Mouse (Mus musculus): ENCODE data around the gene Axin2.
A peak's percentile ranks its signal among the peaks of the same experiment; 100 is the strongest.

The Axin2 gene

DNA sequence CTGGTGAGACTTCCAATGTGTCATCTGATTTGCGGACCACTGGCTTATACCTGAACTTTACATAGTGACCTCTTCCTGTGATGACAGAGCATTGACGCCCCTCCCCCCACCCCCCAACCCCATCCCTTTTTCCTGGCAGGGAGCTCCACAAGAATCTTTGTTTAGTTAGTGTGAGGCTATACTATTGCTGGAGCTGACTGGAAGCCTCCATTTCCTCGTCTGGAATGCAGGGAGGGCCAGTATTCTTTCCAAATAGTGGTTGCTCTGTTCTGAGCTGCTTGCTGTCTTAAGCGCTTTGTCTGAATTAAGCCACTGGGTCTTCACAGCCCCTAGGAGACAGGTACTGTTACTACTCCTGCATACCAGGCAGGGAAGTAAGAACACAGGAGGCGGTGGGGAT is 53.7 kb downstream of the Axin2 start:
- no peak for DNase-seq (ENCODE audit: low spot score)

- no peak for DNase-seq (ENCODE audit: low spot score)
These were observed 55.4 kb downstream of the Axin2 start for GRCm38 (mm10) chr11:108975583-108975982.

DNA sequence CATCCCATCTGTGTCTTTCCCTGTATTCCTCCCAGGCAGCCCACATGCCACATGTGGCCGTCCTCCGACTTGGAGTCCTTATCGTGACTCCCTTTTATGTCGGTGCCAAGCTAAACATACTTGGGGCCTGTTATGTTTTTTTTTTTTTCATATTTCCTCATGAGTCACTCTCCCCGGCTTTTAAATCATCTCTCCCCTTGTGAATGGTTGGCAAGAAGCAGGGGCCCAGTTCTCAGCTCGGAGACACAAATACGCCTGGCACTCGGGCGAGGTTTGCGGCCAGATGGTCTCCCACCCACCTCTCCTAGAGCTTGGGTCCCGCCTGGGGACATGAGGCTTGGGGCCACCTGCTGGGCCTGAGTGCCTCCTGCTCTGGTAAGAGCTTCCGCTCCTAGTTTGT is 60.4 kb downstream of the Axin2 start:
- DNase-seq (ENCODE audit: low spot score), result peak; percentile 24

DNA sequence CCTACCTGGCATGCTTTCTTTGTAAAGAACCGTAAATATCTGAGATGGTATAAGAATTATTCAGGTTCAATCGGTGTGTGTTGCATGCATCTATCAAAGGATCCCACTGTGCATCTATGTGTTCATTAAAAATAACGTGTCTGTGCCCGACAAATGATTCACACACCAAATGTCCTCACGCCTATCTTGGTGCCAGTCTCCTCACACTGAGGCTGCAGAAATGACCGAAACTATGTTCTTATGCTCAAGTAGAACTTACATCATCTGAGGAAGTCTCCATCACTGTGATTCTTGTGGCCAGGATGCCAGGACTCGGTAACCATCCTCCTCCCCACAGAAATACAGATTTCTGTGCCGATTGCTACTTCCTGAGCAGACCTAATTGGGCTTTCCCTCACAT is 60.9 kb downstream of the Axin2 start:
- DNase-seq (ENCODE audit: low spot score), result no peak

GRCm38 (mm10) chr11:108983409-108984064 is 63.4 kb downstream of the Axin2 start:
- DNase-seq (ENCODE audit: low spot score), result no peak

GRCm38 (mm10) chr11:108984711-108985419 is 64.7 kb downstream of the Axin2 start:
- DNase-seq (ENCODE audit: low spot score), result no peak

DNA sequence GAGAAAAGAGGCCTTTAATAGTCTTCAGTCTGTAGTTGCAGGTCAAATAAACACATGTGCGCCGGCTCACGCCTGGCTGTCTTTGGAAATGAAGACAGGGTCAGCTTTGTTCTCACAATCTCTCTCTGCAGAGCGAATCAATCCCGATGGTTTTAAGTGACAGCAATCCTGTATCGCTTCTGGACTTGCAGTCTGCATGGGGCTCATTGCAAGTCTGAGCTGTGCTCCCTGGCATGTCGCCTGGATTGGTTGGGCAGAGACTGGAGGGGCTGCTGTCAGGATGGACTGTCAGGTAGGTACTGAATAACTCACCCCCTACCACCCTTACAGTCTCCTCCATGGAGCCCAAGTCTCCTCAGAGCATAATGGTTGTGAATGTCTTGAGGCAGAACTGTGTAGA is 65.7 kb downstream of the Axin2 start:
- DNase-seq (ENCODE audit: low spot score), result no peak

- no peak for DNase-seq (ENCODE audit: low spot score)
These were observed 67.1 kb downstream of the Axin2 start for GRCm38 (mm10) chr11:108987226-108987625.

- DNase-seq (ENCODE audit: low spot score), result no peak
These were observed 67.6 kb downstream of the Axin2 start for GRCm38 (mm10) chr11:108987705-108988104.

- no peak for DNase-seq (ENCODE audit: low spot score)
These were observed 68.1 kb downstream of the Axin2 start for GRCm38 (mm10) chr11:108988258-108988657.

DNA sequence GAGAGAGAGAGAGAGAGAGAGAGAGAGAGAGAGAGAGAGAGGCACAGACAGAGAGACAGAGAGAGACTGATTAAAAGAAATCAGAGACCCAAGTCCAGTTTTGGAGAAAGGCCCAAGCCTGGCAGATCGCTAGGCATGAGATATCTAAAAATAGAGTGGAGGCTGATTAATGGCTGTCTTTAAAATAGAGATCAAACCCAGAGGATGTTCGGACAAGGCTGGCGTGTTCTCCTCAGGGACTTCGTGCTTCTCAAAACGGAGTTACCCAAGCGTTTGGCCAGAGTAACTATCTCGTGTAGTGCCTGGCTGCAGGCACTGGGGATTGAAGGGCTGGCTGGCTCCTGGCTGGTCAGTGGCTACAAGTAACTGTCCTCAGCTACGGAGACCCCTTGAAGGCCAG is 69.8 kb downstream of the Axin2 start:
- no peak for DNase-seq (ENCODE audit: low spot score)

- DNase-seq (ENCODE audit: low spot score), result no peak
These were observed 73.3 kb downstream of the Axin2 start for GRCm38 (mm10) chr11:108993414-108993813.

DNA sequence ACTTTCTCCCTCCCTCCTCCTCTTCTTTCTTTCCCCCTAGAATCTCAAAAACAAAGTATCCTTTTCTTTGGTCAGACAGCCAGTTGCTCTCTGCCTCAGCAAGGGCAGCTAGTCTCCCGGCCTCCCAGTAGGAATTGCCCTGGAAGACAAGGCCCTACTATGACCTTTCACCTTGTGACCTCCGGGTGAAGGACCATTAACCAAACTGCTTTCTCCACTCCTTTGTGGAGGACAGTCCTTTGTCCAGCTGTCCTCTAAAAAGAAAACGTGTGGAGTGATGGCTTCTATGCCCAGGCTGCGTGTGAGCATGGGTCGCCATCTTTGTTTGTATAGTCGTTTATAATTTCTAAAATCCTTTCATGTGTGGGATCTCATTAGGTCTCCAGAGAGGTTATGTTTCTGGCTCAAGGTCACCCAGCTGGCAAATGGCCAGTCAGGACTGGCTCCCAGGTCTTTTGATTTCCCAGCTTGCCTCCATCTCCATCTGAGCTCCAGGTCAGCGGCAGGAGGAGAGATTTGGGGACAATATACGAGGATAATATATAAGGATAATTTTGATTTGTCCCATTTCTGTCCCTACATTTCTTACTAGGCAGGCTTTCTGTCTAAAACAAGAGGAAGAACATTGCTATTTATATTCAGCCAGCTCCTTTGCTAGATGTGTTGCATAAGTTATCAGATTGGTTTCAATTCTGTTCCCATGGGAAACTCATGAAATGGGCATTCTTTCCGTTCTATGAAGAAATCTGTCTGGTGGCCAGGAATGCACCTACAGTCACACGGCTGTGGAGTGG is 75.2 kb downstream of the Axin2 start:
- DNase-seq (ENCODE audit: low spot score), result no peak

GRCm38 (mm10) chr11:108995990-108996533 is 75.9 kb downstream of the Axin2 start:
- DNase-seq (ENCODE audit: low spot score), result no peak

DNA sequence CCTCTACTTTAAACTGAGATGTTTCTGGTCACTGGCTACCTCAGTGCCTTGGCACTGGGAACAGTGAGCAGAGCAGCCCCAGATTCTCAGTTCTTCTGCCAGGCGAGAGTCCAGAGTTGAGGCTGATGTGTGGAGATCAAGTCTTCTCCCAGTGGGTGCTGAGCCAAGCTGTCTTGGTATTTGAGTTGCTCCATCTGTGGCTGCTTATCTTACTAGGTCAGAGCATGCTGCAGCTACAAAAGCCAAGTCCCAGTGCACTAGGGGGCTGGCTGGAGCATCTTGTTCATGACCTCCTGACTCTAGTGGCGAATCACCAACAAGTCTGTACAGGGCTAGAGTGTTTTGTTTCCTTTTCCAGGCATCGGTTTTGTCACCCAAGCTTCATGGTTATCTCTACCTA is 77.7 kb downstream of the Axin2 start:
- DNase-seq (ENCODE audit: low spot score), result peak; percentile 51

Measured in testis, postnatal 14 days (tissue).